Mouse (Mus musculus): ENCODE data around the gene Timm50.

DNA sequence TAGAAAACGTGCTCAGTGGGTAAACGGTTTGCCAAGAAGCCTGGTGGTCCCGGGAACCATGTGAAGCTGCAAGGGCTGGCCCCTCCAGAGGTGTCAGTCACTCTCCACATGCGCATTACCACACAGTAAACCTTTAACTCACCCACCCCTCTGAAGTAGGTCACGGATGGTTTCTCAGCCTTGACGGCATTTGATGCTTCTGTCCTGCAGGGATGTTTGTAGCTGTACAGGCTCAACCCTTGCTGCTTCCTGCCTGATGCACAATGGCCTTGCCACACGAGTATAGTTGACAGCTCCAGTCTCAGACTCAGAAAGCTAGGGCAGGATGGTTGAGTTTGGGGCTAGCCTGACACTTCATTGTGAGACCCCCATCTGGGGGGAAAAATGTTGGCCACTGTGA is 31.2 kb downstream of the Timm50 start:
- no peak for TF ChIP-seq CTCF (IDR thresholded peaks at IDR 0.05; ENCODE audit: extremely low read depth, insufficient read depth, low read length)
- no peak for TF ChIP-seq POLR2A (IDR thresholded peaks at IDR 0.05; ENCODE audit: extremely low read depth, insufficient read depth, low read length)
